Mouse (Mus musculus): ENCODE data around the gene Vat1. TPM values are rescaled to one million over a fixed set of nuclear protein-coding genes. Genes with fewer than 3 reads are reported as not detected.

Vat1 gene
- polyA plus RNA-seq, 1 experiment from 2014 or later = 108 TPM

GRCm38 (mm10) chr11:101424925-101425813, 40.9 kb downstream of the Vat1 start, which contains the start of the genes Rundc1 and Ptges3l:
Rundc1 (plus strand) TSS chr11:101425085.
Ptges3l (minus strand) TSS chr11:101425333.
- DNase-seq (ENCODE audit: low spot score) = peak; percentile 98
- Histone ChIP-seq H3K36me3 (peaks cover 14% of the 10 kb centered on the region), H3K27ac (peak within 1 kb of the TSS; percentile 88), H3K4me3 (peak within 1 kb of the TSS; percentile 99), H3K27me3 (ENCODE audit: insufficient read depth, poor library complexity, severe bottlenecking) (peaks cover 5% of the 10 kb centered on the region; the same call in 1 of the 2 replicates), H3K9me3 (no peaks in the 10 kb centered on the region), H3K4me1 (replicated peaks) (peaks cover 34% of the 10 kb centered on the region)
- under 1% methylated on average over 81 of the region's 81 CpGs for WGBS

GRCm38 (mm10) chr11:101424105-101424851, 41.8 kb downstream of the Vat1 start, which contains the start of gene Gm27029:
Gm27029 (minus strand) TSS chr11:101424796.
- H3K9me3 ChIP-seq = no peaks in the 10 kb centered on the region
- peaks cover 5% of the 10 kb centered on the region; the same call in 1 of the 2 replicates for H3K27me3 ChIP-seq (ENCODE audit: insufficient read depth, poor library complexity, severe bottlenecking)
- peaks cover 35% of the 10 kb centered on the region for H3K4me1 ChIP-seq (replicated peaks)
- H3K36me3 ChIP-seq = peaks cover 6% of the 10 kb centered on the region
- WGBS = 5% methylated on average over 23 of the region's 23 CpGs
- peak within 1 kb of the TSS; percentile 88 for H3K27ac ChIP-seq
- H3K4me3 ChIP-seq = peak within 1 kb of the TSS; percentile 99
- DNase-seq (ENCODE audit: low spot score) = no peak

- no peak for DNase-seq (ENCODE audit: low spot score)
- Histone ChIP-seq H3K27me3 (ENCODE audit: insufficient read depth, poor library complexity, severe bottlenecking) (peaks cover 5% of the 10 kb centered on the region; the same call in 1 of the 2 replicates), H3K27ac (no peak overlapping the region), H3K4me1 (replicated peaks) (peaks cover 25% of the 10 kb centered on the region), H3K4me3 (no peak overlapping the region), H3K36me3 (0 out of 2 replicates have a peak, but pooled peaks cover 3% of the 10 kb centered on the region), H3K9me3 (no peaks in the 10 kb centered on the region)
- 91% methylated on average over 5 of the region's 5 CpGs for WGBS
Measured at GRCm38 (mm10) chr11:101420148-101420547, 45.9 kb downstream of the Vat1 start.

GRCm38 (mm10) chr11:101419610-101420009, 46.4 kb downstream of the Vat1 start:
- Histone ChIP-seq H3K4me3 (no peak overlapping the region), H3K36me3 (0 out of 2 replicates have a peak, but pooled peaks cover 6% of the 10 kb centered on the region), H3K9me3 (no peaks in the 10 kb centered on the region), H3K27me3 (ENCODE audit: insufficient read depth, poor library complexity, severe bottlenecking) (peaks cover 5% of the 10 kb centered on the region; the same call in 1 of the 2 replicates), H3K27ac (no peak overlapping the region), H3K4me1 (replicated peaks) (peaks cover 22% of the 10 kb centered on the region)
- no peak for DNase-seq (ENCODE audit: low spot score)
- 21% methylated on average over 3 of the region's 3 CpGs for WGBS

GRCm38 (mm10) chr11:101418991-101419390, 47.0 kb downstream of the Vat1 start:
- Histone ChIP-seq H3K27ac (no peak overlapping the region), H3K27me3 (ENCODE audit: insufficient read depth, poor library complexity, severe bottlenecking) (peaks cover 5% of the 10 kb centered on the region; the same call in 1 of the 2 replicates), H3K36me3 (peaks cover 10% of the 10 kb centered on the region), H3K4me3 (no peak overlapping the region), H3K9me3 (no peaks in the 10 kb centered on the region), H3K4me1 (replicated peaks) (peaks cover 16% of the 10 kb centered on the region)
- WGBS = 60% methylated on average over 6 of the region's 6 CpGs
- no peak for DNase-seq (ENCODE audit: low spot score)

GRCm38 (mm10) chr11:101417101-101417855, 48.8 kb downstream of the Vat1 start, which contains the start of gene Aarsd1:
Aarsd1 (minus strand) TSS chr11:101417615.
- Histone ChIP-seq H3K4me3 (peak within 1 kb of the TSS; percentile 68), H3K36me3 (peaks cover 27% of the 10 kb centered on the region), H3K9me3 (no peaks in the 10 kb centered on the region), H3K4me1 (replicated peaks) (peaks cover 10% of the 10 kb centered on the region), H3K27me3 (ENCODE audit: insufficient read depth, poor library complexity, severe bottlenecking) (no peaks in the 10 kb centered on the region), H3K27ac (peak within 1 kb of the TSS; percentile 88)
- peak; percentile 88 for DNase-seq (ENCODE audit: low spot score)
- under 1% methylated on average over 45 of the region's 45 CpGs for WGBS

- peak overlapping the region; percentile 68 for H3K4me3 ChIP-seq
- DNase-seq (ENCODE audit: low spot score) = no peak
- H3K9me3 ChIP-seq = no peaks in the 10 kb centered on the region
- peak overlapping the region; percentile 88 for H3K27ac ChIP-seq
- peaks cover 34% of the 10 kb centered on the region for H3K36me3 ChIP-seq
- peaks cover 10% of the 10 kb centered on the region for H3K4me1 ChIP-seq (replicated peaks)
- no peaks in the 10 kb centered on the region for H3K27me3 ChIP-seq (ENCODE audit: insufficient read depth, poor library complexity, severe bottlenecking)
- WGBS = 4% methylated on average over 11 of the region's 11 CpGs
Measured at GRCm38 (mm10) chr11:101416433-101417100, 49.5 kb downstream of the Vat1 start.

- no peaks in the 10 kb centered on the region for H3K9me3 ChIP-seq
- H3K4me3 ChIP-seq = no peak overlapping the region
- no peak overlapping the region for H3K27ac ChIP-seq
- no peaks in the 10 kb centered on the region for H3K27me3 ChIP-seq (ENCODE audit: insufficient read depth, poor library complexity, severe bottlenecking)
- DNase-seq (ENCODE audit: low spot score) = no peak
- peaks cover 10% of the 10 kb centered on the region for H3K4me1 ChIP-seq (replicated peaks)
- 91% methylated on average over 2 of the region's 2 CpGs for WGBS
- H3K36me3 ChIP-seq = peaks cover 47% of the 10 kb centered on the region
Measured at GRCm38 (mm10) chr11:101415306-101415705, 50.7 kb downstream of the Vat1 start.

Other genes starting within 250 kb of the Vat1 start
- 13.1 TPM in 2 replicates for gene Ezh1, start 239.8 kb downstream of the Vat1 start, polyA plus RNA-seq (2016; fragmentation: Nextera tagmentation; extraction: Ambion mirVana)
- 63.9 and 72.3 TPM in 2 replicates for gene Ramp2, start 220.2 kb downstream of the Vat1 start, polyA plus RNA-seq (2016; fragmentation: Nextera tagmentation; extraction: Ambion mirVana)
- 135 TPM in 2 replicates for gene Vps25, start 212.5 kb downstream of the Vat1 start, polyA plus RNA-seq (2016; fragmentation: Nextera tagmentation; extraction: Ambion mirVana)
- 6.7 and 7.6 TPM in 2 replicates for gene Wnk4, start 205.7 kb downstream of the Vat1 start, polyA plus RNA-seq (2016; fragmentation: Nextera tagmentation; extraction: Ambion mirVana)
- 0.95 and 1.9 TPM in 2 replicates for gene Cntd1, start 187.2 kb downstream of the Vat1 start, polyA plus RNA-seq (2016; fragmentation: Nextera tagmentation; extraction: Ambion mirVana)
- 227 and 244 TPM in 2 replicates for gene Coa3, start 187.1 kb downstream of the Vat1 start, polyA plus RNA-seq (2016; fragmentation: Nextera tagmentation; extraction: Ambion mirVana)
- 153 and 166 TPM in 2 replicates for gene Becn1, start 163.9 kb downstream of the Vat1 start, polyA plus RNA-seq (2016; fragmentation: Nextera tagmentation; extraction: Ambion mirVana)
- 166 and 190 TPM in 2 replicates for gene Psme3, start 150.0 kb downstream of the Vat1 start, polyA plus RNA-seq (2016; fragmentation: Nextera tagmentation; extraction: Ambion mirVana)
- gene Aoc2, start 141.2 kb downstream of the Vat1 start, polyA plus RNA-seq (2016; fragmentation: Nextera tagmentation; extraction: Ambion mirVana) = 1.5 and 2.1 TPM in 2 replicates
- gene Aoc3, start 135.6 kb downstream of the Vat1 start, polyA plus RNA-seq (2016; fragmentation: Nextera tagmentation; extraction: Ambion mirVana) = 0.06 TPM in 1 of 2 replicates, not detected in the other
- gene G6pc, start 98.7 kb downstream of the Vat1 start, polyA plus RNA-seq (2016; fragmentation: Nextera tagmentation; extraction: Ambion mirVana) = not detected in 2 replicates
- 91.4 and 99.8 TPM in 2 replicates for gene Aarsd1, start 48.6 kb downstream of the Vat1 start, polyA plus RNA-seq (2016; fragmentation: Nextera tagmentation; extraction: Ambion mirVana)
- gene Gm27029, start 41.4 kb downstream of the Vat1 start, polyA plus RNA-seq (2016; fragmentation: Nextera tagmentation; extraction: Ambion mirVana) = 9.4 and 10.2 TPM in 2 replicates
- 20.5 and 25.3 TPM in 2 replicates for gene Rundc1, start 41.1 kb downstream of the Vat1 start, polyA plus RNA-seq (2016; fragmentation: Nextera tagmentation; extraction: Ambion mirVana)
- gene Ptges3l, start 40.9 kb downstream of the Vat1 start, polyA plus RNA-seq (2016; fragmentation: Nextera tagmentation; extraction: Ambion mirVana) = 4.0 and 4.5 TPM in 2 replicates
- 414 and 455 TPM in 2 replicates for gene Rpl27, start 23.9 kb downstream of the Vat1 start, polyA plus RNA-seq (2016; fragmentation: Nextera tagmentation; extraction: Ambion mirVana)
- 3.5 and 3.6 TPM in 2 replicates for gene Ifi35, start 17.8 kb downstream of the Vat1 start, polyA plus RNA-seq (2016; fragmentation: Nextera tagmentation; extraction: Ambion mirVana)
- gene Rnd2, start 1.2 kb downstream of the Vat1 start, polyA plus RNA-seq (2016; fragmentation: Nextera tagmentation; extraction: Ambion mirVana) = 97.9 and 208 TPM in 2 replicates
- gene Brca1, start 85.7 kb upstream of the Vat1 start, polyA plus RNA-seq (2016; fragmentation: Nextera tagmentation; extraction: Ambion mirVana) = 16.1 and 25.3 TPM in 2 replicates
- 71.0 and 81.8 TPM in 2 replicates for gene Nbr1, start 85.9 kb upstream of the Vat1 start, polyA plus RNA-seq (2016; fragmentation: Nextera tagmentation; extraction: Ambion mirVana)
- gene Tmem106a, start 116.0 kb upstream of the Vat1 start, polyA plus RNA-seq (2016; fragmentation: Nextera tagmentation; extraction: Ambion mirVana) = 1.7 and 4.3 TPM in 2 replicates
- gene Gm11634, start 133.0 kb upstream of the Vat1 start, polyA plus RNA-seq (2016; fragmentation: Nextera tagmentation; extraction: Ambion mirVana) = not detected in 2 replicates
- gene Rdm1, start 161.0 kb upstream of the Vat1 start, polyA plus RNA-seq (2016; fragmentation: Nextera tagmentation; extraction: Ambion mirVana) = 34.2 and 39.4 TPM in 2 replicates
- 7.9 and 9.4 TPM in 2 replicates for gene Arl4d, start 199.3 kb upstream of the Vat1 start, polyA plus RNA-seq (2016; fragmentation: Nextera tagmentation; extraction: Ambion mirVana)

All from hindbrain, embryonic 10.5 days (tissue).